Mouse (Mus musculus) intestine, postnatal 0 days (tissue): ENCODE data around the gene Mapk3. TPM values are rescaled to one million over a fixed set of nuclear protein-coding genes. Genes with fewer than 3 reads are reported as not detected.
A peak's percentile ranks its signal among the peaks of the same experiment; 100 is the strongest.

Source experiments
- ATAC-seq: fragments of 200-750 bp; cut with Nextera tagmentation; 2 replicates; pipeline ENCODE4 v1.8.0; 2017; ENCODE audit warnings: mild to moderate bottlenecking, moderate TSS enrichment, moderate library complexity
- H3K27ac ChIP-seq: fragments of 300-500 bp; sonication (generic); 2 replicates; pipeline ENCODE4 v1.5.1; 2014; ENCODE audit warnings: mild to moderate bottlenecking, low read depth, low read length, moderate library complexity
- H3K27me3 ChIP-seq: fragments of 300-500 bp; sonication (generic); replicated peaks from 2 replicates; pipeline ENCODE4 v1.6.1; 2014; ENCODE audit warnings: low read length, mixed read lengths; ENCODE audit not compliant: control insufficient read depth, insufficient read depth
- H3K36me3 ChIP-seq: fragments of 300-500 bp; sonication (generic); 2 replicates; pipeline ENCODE4 v1.6.1; 2014; ENCODE audit warnings: mild to moderate bottlenecking, moderate library complexity; ENCODE audit not compliant: control insufficient read depth, insufficient read depth
- H3K4me1 ChIP-seq: fragments of 300-500 bp; sonication (generic); replicated peaks from 2 replicates; pipeline ENCODE4 v1.6.1; 2014; ENCODE audit warnings: antibody characterized with exemption, low read length, mixed read lengths; ENCODE audit not compliant: control insufficient read depth, insufficient read depth
- H3K4me2 ChIP-seq: fragments of 300-500 bp; sonication (generic); replicated peaks from 2 replicates; pipeline ENCODE4 v1.6.1; 2014; ENCODE audit warnings: low read depth, mild to moderate bottlenecking, moderate library complexity
- H3K4me3 ChIP-seq: fragments of 300-500 bp; sonication (generic); 2 replicates; pipeline ENCODE4 v1.5.1; 2014; ENCODE audit warnings: low read depth, low read length
- H3K9ac ChIP-seq: fragments of 300-500 bp; sonication (generic); 2 replicates; pipeline ENCODE4 v1.6.1; 2014; ENCODE audit warnings: mild to moderate bottlenecking, low read depth, low read length
- H3K9me3 ChIP-seq: fragments of 300-500 bp; sonication (generic); 2 replicates; pipeline ENCODE4 v1.6.1; 2016; ENCODE audit warnings: mixed run types; ENCODE audit not compliant: control insufficient read depth
- CTCF ChIP-seq: sonication (generic); IDR thresholded peaks from 2 replicates; pipeline ENCODE4 v1.5.1; 2016; ENCODE audit warnings: low read depth, mild to moderate bottlenecking, control low read depth, antibody characterized with exemption, moderate library complexity
- WGBS: fragments of 180-500 bp; shearing (Covaris S2); extraction: QIAGEN DNeasy Blood & Tissue Kit; methylation state at CpG from one replicate; pipeline ENCODE4 v1.1.7; 2014; 5-methylcytosine and 5-hydroxymethylcytosine counted together
- polyA plus RNA-seq: library from polyadenylated mRNA; unstranded; fragments of >200 nt; fragmentation: Nextera tagmentation; extraction: Ambion mirVana; gene quantifications from 2 replicates; pipeline ENCODE4 v1.2.1, GENCODE M21; 2015

Gene Mapk3
- polyA plus RNA-seq, 1 experiment from 2014 or later = 131 TPM

GRCm38 (mm10) chr7:126740132-126740735 is 19.2 kb upstream of the Mapk3 start:
- Histone ChIP-seq H3K9ac (no peak overlapping the region), H3K9me3 (no peaks in the 10 kb centered on the region), H3K4me3 (no peak overlapping the region), H3K4me2 (no peak overlapping the region), H3K4me1 (no peaks in the 10 kb centered on the region), H3K27me3 (no peaks in the 10 kb centered on the region), H3K36me3 (no peaks in the 10 kb centered on the region), H3K27ac (no peak overlapping the region)
- WGBS = 80% methylated on average over 13 of the region's 13 CpGs
- TF ChIP-seq CTCF = no peak
- no peak for ATAC-seq

- no peak for TF ChIP-seq CTCF
- Histone ChIP-seq H3K4me2 (no peak overlapping the region), H3K36me3 (no peaks in the 10 kb centered on the region), H3K27ac (no peak overlapping the region), H3K4me3 (no peak overlapping the region), H3K9me3 (no peaks in the 10 kb centered on the region), H3K9ac (no peak overlapping the region), H3K4me1 (no peaks in the 10 kb centered on the region), H3K27me3 (no peaks in the 10 kb centered on the region)
- no peak for ATAC-seq
- WGBS = 83% methylated on average over 5 of the region's 5 CpGs
These were observed 18.4 kb upstream of the Mapk3 start for GRCm38 (mm10) chr7:126740977-126741376.

GRCm38 (mm10) chr7:126741452-126741851 is 17.9 kb upstream of the Mapk3 start:
- no peaks in the 10 kb centered on the region for H3K36me3 ChIP-seq
- no peak for ATAC-seq

GRCm38 (mm10) chr7:126741964-126742482 is 17.4 kb upstream of the Mapk3 start:
- H3K4me2 ChIP-seq = no peak overlapping the region
- no peak overlapping the region for H3K27ac ChIP-seq
- no peaks in the 10 kb centered on the region for H3K9me3 ChIP-seq
- 92% methylated on average over 13 of the region's 13 CpGs for WGBS
- no peaks in the 10 kb centered on the region for H3K36me3 ChIP-seq
- no peak for TF ChIP-seq CTCF
- H3K4me1 ChIP-seq = no peaks in the 10 kb centered on the region
- no peak for ATAC-seq
- H3K9ac ChIP-seq = no peak overlapping the region
- no peaks in the 10 kb centered on the region for H3K27me3 ChIP-seq
- H3K4me3 ChIP-seq = no peak overlapping the region

More at GRCm38 (mm10) chr7:126741452-126741851, 17.9 kb upstream of the Mapk3 start:
- no peaks in the 10 kb centered on the region for H3K9me3 ChIP-seq
- no peaks in the 10 kb centered on the region for H3K27me3 ChIP-seq
- H3K4me3 ChIP-seq = no peak overlapping the region
- 87% methylated on average over 5 of the region's 5 CpGs for WGBS
- no peak overlapping the region for H3K9ac ChIP-seq
- no peak overlapping the region for H3K27ac ChIP-seq
- H3K4me1 ChIP-seq = no peaks in the 10 kb centered on the region
- no peak overlapping the region for H3K4me2 ChIP-seq
- TF ChIP-seq CTCF = no peak

GRCm38 (mm10) chr7:126746066-126746465 is 13.3 kb upstream of the Mapk3 start:
- Histone ChIP-seq H3K27me3 (no peaks in the 10 kb centered on the region), H3K4me2 (peak overlapping the region; percentile 49), H3K36me3 (no peaks in the 10 kb centered on the region), H3K9ac (0 out of 2 replicates have a peak overlapping the region, but pooled peaks have one; percentile 12), H3K4me1 (no peaks in the 10 kb centered on the region), H3K9me3 (no peaks in the 10 kb centered on the region), H3K4me3 (peak overlapping the region; percentile 26), H3K27ac (peak overlapping the region; percentile 78)
- WGBS = 66% methylated on average over 12 of the region's 12 CpGs
- ATAC-seq = no peak
- no peak for TF ChIP-seq CTCF

DNA sequence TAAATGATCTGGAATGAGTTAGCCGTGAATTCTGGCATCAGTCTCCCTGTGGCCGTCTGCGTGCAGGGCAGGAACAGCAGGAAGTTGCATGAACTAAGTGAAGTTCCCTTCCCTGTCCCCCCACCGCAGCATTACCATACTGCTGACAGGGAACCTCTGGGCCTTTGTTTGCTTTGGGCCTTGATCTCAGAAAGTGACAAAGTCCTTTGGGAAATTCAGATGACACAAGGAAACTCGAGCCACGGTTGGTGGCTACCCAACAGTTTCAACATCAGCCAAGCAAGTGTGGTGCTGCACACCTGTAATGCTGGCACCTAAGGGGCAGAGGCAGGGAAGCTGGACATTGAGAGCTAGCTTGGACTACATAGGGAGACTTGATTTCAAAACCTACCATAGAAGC is 12.6 kb upstream of the Mapk3 start:
- H3K4me3 ChIP-seq = peak overlapping the region; percentile 26; the same call in 1 of the 2 replicates
- 6% methylated on average over 6 of the region's 6 CpGs for WGBS
- H3K9ac ChIP-seq = 0 out of 2 replicates have a peak overlapping the region, but pooled peaks have one; percentile 12

More for the DNA sequence above, 12.6 kb upstream of the Mapk3 start:
- Histone ChIP-seq H3K4me1 (no peaks in the 10 kb centered on the region), H3K9me3 (no peaks in the 10 kb centered on the region), H3K27ac (peak overlapping the region; percentile 78), H3K36me3 (no peaks in the 10 kb centered on the region), H3K27me3 (no peaks in the 10 kb centered on the region), H3K4me2 (peak overlapping the region; percentile 49)
- peak; percentile 79 for ATAC-seq
- no peak for TF ChIP-seq CTCF
